Mouse (Mus musculus): ENCODE data around the gene Col4a3. TPM values are rescaled to one million over a fixed set of nuclear protein-coding genes. Genes with fewer than 3 reads are reported as not detected.

Gene Col4a3
- polyA plus RNA-seq, 1 experiment from 2014 or later: 0.09 TPM

GRCm38 (mm10) chr1:82618592-82618991 lies 31.9 kb downstream of the Col4a3 start:
- Histone ChIP-seq H3K4me2 (replicated peaks; ENCODE audit: low read depth, low read length) (no peak overlapping the region), H3K9me3 (ENCODE audit: control insufficient read depth, low read length) (no peaks in the 10 kb centered on the region), H3K27me3 (ENCODE audit: control insufficient read depth, insufficient read depth, low read length) (no peaks in the 10 kb centered on the region), H3K4me1 (replicated peaks; ENCODE audit: control insufficient read depth, insufficient read depth, low read length) (no peaks in the 10 kb centered on the region), H3K9ac (ENCODE audit: low read depth, low read length) (no peak overlapping the region), H3K27ac (ENCODE audit: low read depth, low read length) (no peak overlapping the region), H3K4me3 (ENCODE audit: low read depth, low read length) (no peak overlapping the region), H3K36me3 (ENCODE audit: control insufficient read depth, insufficient read depth, low read length) (no peaks in the 10 kb centered on the region)
- DNase-seq (ENCODE audit: low spot score) (no peak), ATAC-seq (ENCODE audit: low FRiP score) (no peak)
- WGBS: 83% methylated on average over 5 of the region's 5 CpGs

GRCm38 (mm10) chr1:82619981-82620380 lies 33.3 kb downstream of the Col4a3 start:
- Histone ChIP-seq H3K27me3 (ENCODE audit: control insufficient read depth, insufficient read depth, low read length) (no peaks in the 10 kb centered on the region), H3K36me3 (ENCODE audit: control insufficient read depth, insufficient read depth, low read length) (no peaks in the 10 kb centered on the region), H3K9me3 (ENCODE audit: control insufficient read depth, low read length) (no peaks in the 10 kb centered on the region), H3K4me3 (ENCODE audit: low read depth, low read length) (no peak overlapping the region), H3K9ac (ENCODE audit: low read depth, low read length) (no peak overlapping the region), H3K4me2 (replicated peaks; ENCODE audit: low read depth, low read length) (no peak overlapping the region), H3K27ac (ENCODE audit: low read depth, low read length) (no peak overlapping the region), H3K4me1 (replicated peaks; ENCODE audit: control insufficient read depth, insufficient read depth, low read length) (no peaks in the 10 kb centered on the region)
- DNase-seq (ENCODE audit: low spot score) (no peak), ATAC-seq (ENCODE audit: low FRiP score) (no peak)
- WGBS: 89% methylated on average over 5 of the region's 5 CpGs

- Histone ChIP-seq H3K9ac (ENCODE audit: low read depth, low read length) (no peak overlapping the region), H3K27me3 (ENCODE audit: control insufficient read depth, insufficient read depth, low read length) (no peaks in the 10 kb centered on the region), H3K4me2 (replicated peaks; ENCODE audit: low read depth, low read length) (no peak overlapping the region), H3K9me3 (ENCODE audit: control insufficient read depth, low read length) (no peaks in the 10 kb centered on the region), H3K4me1 (replicated peaks; ENCODE audit: control insufficient read depth, insufficient read depth, low read length) (no peaks in the 10 kb centered on the region), H3K4me3 (ENCODE audit: low read depth, low read length) (no peak overlapping the region), H3K36me3 (ENCODE audit: control insufficient read depth, insufficient read depth, low read length) (no peaks in the 10 kb centered on the region), H3K27ac (ENCODE audit: low read depth, low read length) (no peak overlapping the region)
- ATAC-seq (ENCODE audit: low FRiP score) (no peak), DNase-seq (ENCODE audit: low spot score) (no peak)
- 85% methylated on average over 6 of the region's 6 CpGs for WGBS
These were observed 38.2 kb downstream of the Col4a3 start for GRCm38 (mm10) chr1:82624934-82625333.

GRCm38 (mm10) chr1:82625474-82625873 lies 38.8 kb downstream of the Col4a3 start:
- ATAC-seq (ENCODE audit: low FRiP score) (no peak), DNase-seq (ENCODE audit: low spot score) (no peak)
- H3K9ac ChIP-seq (ENCODE audit: low read depth, low read length): no peak overlapping the region
- no peaks in the 10 kb centered on the region for H3K4me1 ChIP-seq (replicated peaks; ENCODE audit: control insufficient read depth, insufficient read depth, low read length)
- H3K9me3 ChIP-seq (ENCODE audit: control insufficient read depth, low read length): no peaks in the 10 kb centered on the region
- 88% methylated on average over 2 of the region's 2 CpGs for WGBS
- no peak overlapping the region for H3K4me2 ChIP-seq (replicated peaks; ENCODE audit: low read depth, low read length)
- H3K36me3 ChIP-seq (ENCODE audit: control insufficient read depth, insufficient read depth, low read length): no peaks in the 10 kb centered on the region
- no peaks in the 10 kb centered on the region for H3K27me3 ChIP-seq (ENCODE audit: control insufficient read depth, insufficient read depth, low read length)
- no peak overlapping the region for H3K4me3 ChIP-seq (ENCODE audit: low read depth, low read length)
- no peak overlapping the region for H3K27ac ChIP-seq (ENCODE audit: low read depth, low read length)

GRCm38 (mm10) chr1:82627652-82628051 lies 40.9 kb downstream of the Col4a3 start:
- no peaks in the 10 kb centered on the region for H3K27me3 ChIP-seq (ENCODE audit: control insufficient read depth, insufficient read depth, low read length)
- H3K36me3 ChIP-seq (ENCODE audit: control insufficient read depth, insufficient read depth, low read length): no peaks in the 10 kb centered on the region
- no peak overlapping the region for H3K4me3 ChIP-seq (ENCODE audit: low read depth, low read length)
- no peaks in the 10 kb centered on the region for H3K4me1 ChIP-seq (replicated peaks; ENCODE audit: control insufficient read depth, insufficient read depth, low read length)
- 81% methylated on average over 4 of the region's 4 CpGs for WGBS
- DNase-seq (ENCODE audit: low spot score): no peak
- no peak for ATAC-seq (ENCODE audit: low FRiP score)
- no peaks in the 10 kb centered on the region for H3K9me3 ChIP-seq (ENCODE audit: control insufficient read depth, low read length)
- no peak overlapping the region for H3K9ac ChIP-seq (ENCODE audit: low read depth, low read length)
- no peak overlapping the region for H3K27ac ChIP-seq (ENCODE audit: low read depth, low read length)
- no peak overlapping the region for H3K4me2 ChIP-seq (replicated peaks; ENCODE audit: low read depth, low read length)

- Histone ChIP-seq H3K9ac (ENCODE audit: low read depth, low read length) (no peak overlapping the region), H3K27ac (ENCODE audit: low read depth, low read length) (no peak overlapping the region), H3K9me3 (ENCODE audit: control insufficient read depth, low read length) (no peaks in the 10 kb centered on the region), H3K4me3 (ENCODE audit: low read depth, low read length) (no peak overlapping the region), H3K27me3 (ENCODE audit: control insufficient read depth, insufficient read depth, low read length) (no peaks in the 10 kb centered on the region), H3K36me3 (ENCODE audit: control insufficient read depth, insufficient read depth, low read length) (no peaks in the 10 kb centered on the region), H3K4me1 (replicated peaks; ENCODE audit: control insufficient read depth, insufficient read depth, low read length) (no peaks in the 10 kb centered on the region), H3K4me2 (replicated peaks; ENCODE audit: low read depth, low read length) (no peak overlapping the region)
- WGBS: 85% methylated on average over 5 of the region's 5 CpGs
- DNase-seq (ENCODE audit: low spot score): no peak
- no peak for ATAC-seq (ENCODE audit: low FRiP score)
These were observed 42.8 kb downstream of the Col4a3 start for GRCm38 (mm10) chr1:82629495-82629894.

- ATAC-seq (ENCODE audit: low FRiP score): no peak
- Histone ChIP-seq H3K9me3 (ENCODE audit: control insufficient read depth, low read length) (no peaks in the 10 kb centered on the region), H3K9ac (ENCODE audit: low read depth, low read length) (no peak overlapping the region)
These were observed 44.6 kb downstream of the Col4a3 start for GRCm38 (mm10) chr1:82631169-82631792.

GRCm38 (mm10) chr1:82634545-82635253 lies 48.0 kb downstream of the Col4a3 start:
- Histone ChIP-seq H3K27ac (ENCODE audit: low read depth, low read length) (no peak overlapping the region), H3K4me3 (ENCODE audit: low read depth, low read length) (no peak overlapping the region), H3K9ac (ENCODE audit: low read depth, low read length) (no peak overlapping the region), H3K36me3 (ENCODE audit: control insufficient read depth, insufficient read depth, low read length) (no peaks in the 10 kb centered on the region), H3K4me2 (replicated peaks; ENCODE audit: low read depth, low read length) (no peak overlapping the region), H3K27me3 (ENCODE audit: control insufficient read depth, insufficient read depth, low read length) (no peaks in the 10 kb centered on the region), H3K9me3 (ENCODE audit: control insufficient read depth, low read length) (no peaks in the 10 kb centered on the region), H3K4me1 (replicated peaks; ENCODE audit: control insufficient read depth, insufficient read depth, low read length) (no peaks in the 10 kb centered on the region)
- 88% methylated on average over 19 of the region's 19 CpGs for WGBS
- ATAC-seq (ENCODE audit: low FRiP score) (no peak), DNase-seq (ENCODE audit: low spot score) (no peak)

More at GRCm38 (mm10) chr1:82631169-82631792, 44.6 kb downstream of the Col4a3 start:
- WGBS: 82% methylated on average over 6 of the region's 6 CpGs
- Histone ChIP-seq H3K36me3 (ENCODE audit: control insufficient read depth, insufficient read depth, low read length) (no peaks in the 10 kb centered on the region), H3K27me3 (ENCODE audit: control insufficient read depth, insufficient read depth, low read length) (no peaks in the 10 kb centered on the region), H3K27ac (ENCODE audit: low read depth, low read length) (no peak overlapping the region), H3K4me2 (replicated peaks; ENCODE audit: low read depth, low read length) (no peak overlapping the region), H3K4me3 (ENCODE audit: low read depth, low read length) (no peak overlapping the region), H3K4me1 (replicated peaks; ENCODE audit: control insufficient read depth, insufficient read depth, low read length) (no peaks in the 10 kb centered on the region)
- DNase-seq (ENCODE audit: low spot score): no peak

GRCm38 (mm10) chr1:82635254-82635620 lies 48.5 kb downstream of the Col4a3 start:
- no peak overlapping the region for H3K4me3 ChIP-seq (ENCODE audit: low read depth, low read length)
- H3K36me3 ChIP-seq (ENCODE audit: control insufficient read depth, insufficient read depth, low read length): no peaks in the 10 kb centered on the region
- DNase-seq (ENCODE audit: low spot score): no peak
- H3K27me3 ChIP-seq (ENCODE audit: control insufficient read depth, insufficient read depth, low read length): no peaks in the 10 kb centered on the region
- no peaks in the 10 kb centered on the region for H3K9me3 ChIP-seq (ENCODE audit: control insufficient read depth, low read length)
- WGBS: 96% methylated on average over 9 of the region's 9 CpGs
- no peak overlapping the region for H3K4me2 ChIP-seq (replicated peaks; ENCODE audit: low read depth, low read length)
- H3K4me1 ChIP-seq (replicated peaks; ENCODE audit: control insufficient read depth, insufficient read depth, low read length): no peaks in the 10 kb centered on the region
- ATAC-seq (ENCODE audit: low FRiP score): no peak
- H3K27ac ChIP-seq (ENCODE audit: low read depth, low read length): no peak overlapping the region
- no peak overlapping the region for H3K9ac ChIP-seq (ENCODE audit: low read depth, low read length)

Data from hindbrain, embryonic 11.5 days (tissue).